ENCODE assay signal across 20 mouse cellular contexts in the genomic region with DNA sequence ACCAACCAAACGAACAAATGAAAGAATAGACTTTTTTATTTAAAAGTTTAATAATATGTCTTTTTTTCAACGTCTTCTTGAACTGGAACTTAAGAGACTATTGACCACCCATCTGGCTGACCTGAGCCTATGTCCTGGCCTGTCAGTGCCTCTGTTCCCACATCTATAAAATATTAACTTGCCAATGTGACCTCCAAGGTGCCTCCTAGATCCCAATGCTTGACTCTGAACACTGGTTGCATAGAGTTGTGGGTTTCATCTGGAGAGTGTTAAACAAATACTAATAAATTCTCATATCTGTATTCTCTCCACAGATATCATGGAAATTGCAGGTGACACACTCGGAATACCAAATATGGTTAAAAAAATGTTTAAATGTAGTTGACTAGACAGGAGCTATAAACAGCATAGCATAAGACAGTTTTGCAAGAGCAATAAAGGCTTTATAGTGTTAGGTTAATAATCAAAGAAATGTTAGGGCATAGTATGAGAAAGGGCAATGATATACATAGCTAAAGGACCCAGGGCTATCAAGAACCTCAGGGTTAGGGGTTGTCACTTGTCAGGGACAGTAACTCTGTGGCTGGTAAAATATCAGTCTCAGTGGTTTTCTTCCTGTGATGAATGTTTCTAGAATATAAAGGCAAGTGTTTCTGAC.
"Had no signal": no experiment of that assay in that cellular context is flagged by ENCODE, and none has a peak within 500 bp of the region (broad histone marks: within the 10 kb centered on the region; RNA-seq: fewer than 3 reads in every experiment).

No protein-coding gene starts in this region.

- H3K4me2 ChIP-seq: lung, embryonic 14.5 days; midbrain, embryonic 12.5 days; neural tube, embryonic 13.5 days; neural tube, embryonic 15.5 days; stomach, embryonic 15.5 days had no signal

- ATAC-seq: liver, postnatal 0 days; midbrain, embryonic 16.5 days had no signal

- H3K9ac ChIP-seq: liver, postnatal 0 days; lung, embryonic 14.5 days; midbrain, embryonic 12.5 days; neural tube, embryonic 13.5 days; neural tube, embryonic 15.5 days; stomach, embryonic 15.5 days had no signal

- DNase-seq: liver, postnatal 0 days; lung, embryonic 14.5 days; lung, postnatal 10 days; lung, postnatal 4 days; midbrain, embryonic 14.5 days; retina, postnatal 1 day; right cerebral cortex, adult 18-20 months; right cerebral cortex, postnatal 25 days; right cerebral cortex, postnatal 4 days; thymus, adult 2 months; thymus, postnatal 25 days; thymus, postnatal 4 days had no signal

- H3K36me3 ChIP-seq: midbrain, embryonic 10.5 days; midbrain, embryonic 12.5 days; neural tube, embryonic 13.5 days; neural tube, embryonic 15.5 days; stomach, embryonic 15.5 days had no signal

- H3K27ac ChIP-seq: midbrain, embryonic 10.5 days; midbrain, embryonic 12.5 days; neural tube, embryonic 13.5 days; neural tube, embryonic 15.5 days; stomach, embryonic 15.5 days; stomach, postnatal 0 days had no signal

- H3K4me3 ChIP-seq: midbrain, embryonic 10.5 days; midbrain, embryonic 12.5 days; myocyte; neural tube, embryonic 13.5 days; neural tube, embryonic 15.5 days; stomach, embryonic 15.5 days had no signal

- H3K27me3 ChIP-seq: midbrain, embryonic 12.5 days; neural tube, embryonic 13.5 days; neural tube, embryonic 15.5 days; stomach, embryonic 15.5 days had no signal

- H3K4me1 ChIP-seq: midbrain, embryonic 10.5 days; midbrain, embryonic 12.5 days; neural tube, embryonic 13.5 days; neural tube, embryonic 15.5 days; stomach, embryonic 15.5 days had no signal

- H3K9me3 ChIP-seq: midbrain, embryonic 10.5 days; midbrain, embryonic 12.5 days; neural tube, embryonic 13.5 days; neural tube, embryonic 15.5 days; stomach, embryonic 15.5 days had no signal
